Mouse (Mus musculus) kidney, postnatal 25 days (tissue): Measurements from ENCODE around the gene Inha.

ENCODE experiments used
- DNase-seq, 2 experiments: peaks; one replicate each; pipeline ENCODE4 v3.0.0; 2021; ENCODE audit warnings: mixed read lengths in 2 of 2

Inha gene

GRCm38 (mm10) chr1:75521321-75522031, 14.6 kb downstream of the Inha start, which contains the start of gene Stk11ip:
Gene Stk11ip (plus strand): TSS chr1:75521529.
- DNase-seq = peak; percentile 95 to 96

- DNase-seq = no peak
These were observed 17.8 kb downstream of the Inha start for GRCm38 (mm10) chr1:75524679-75525078.

- DNase-seq = no peak
These were observed 23.7 kb downstream of the Inha start for GRCm38 (mm10) chr1:75530546-75530945.

- no peak for DNase-seq
These were observed 25.6 kb downstream of the Inha start for GRCm38 (mm10) chr1:75532280-75533172.

- DNase-seq = no peak
These were observed 26.7 kb downstream of the Inha start for GRCm38 (mm10) chr1:75533325-75534252.

- no peak for DNase-seq
These were observed 30.7 kb downstream of the Inha start for GRCm38 (mm10) chr1:75537587-75537986.

GRCm38 (mm10) chr1:75538597-75539190, 31.8 kb downstream of the Inha start:
- DNase-seq = no peak

GRCm38 (mm10) chr1:75541496-75541895, 34.6 kb downstream of the Inha start:
- no peak for DNase-seq

GRCm38 (mm10) chr1:75544351-75544750, 37.5 kb downstream of the Inha start:
- DNase-seq = no peak

GRCm38 (mm10) chr1:75545965-75546956, 39.4 kb downstream of the Inha start, which contains the start of gene Slc4a3:
Gene Slc4a3 (plus strand): TSS chr1:75546266.
- peak; percentile 60 to 83 for DNase-seq

- DNase-seq = no peak
These were observed 40.5 kb downstream of the Inha start for GRCm38 (mm10) chr1:75547351-75547750.

GRCm38 (mm10) chr1:75548083-75548482, 41.2 kb downstream of the Inha start:
- no peak for DNase-seq

- no peak for DNase-seq
These were observed 42.0 kb downstream of the Inha start for GRCm38 (mm10) chr1:75548871-75549270.

GRCm38 (mm10) chr1:75549289-75550279, 42.7 kb downstream of the Inha start:
- DNase-seq = no peak

GRCm38 (mm10) chr1:75550586-75550985, 43.7 kb downstream of the Inha start:
- DNase-seq = no peak

GRCm38 (mm10) chr1:75555680-75556079, 48.8 kb downstream of the Inha start:
- no peak for DNase-seq

GRCm38 (mm10) chr1:75556143-75556781, 49.4 kb downstream of the Inha start:
- DNase-seq = no peak

- DNase-seq = peak in 1 of 2 experiments; percentile 19
These were observed 50.2 kb downstream of the Inha start for GRCm38 (mm10) chr1:75557041-75557440.
